Mouse (Mus musculus) c-Kit-positive CD71-negative TER-119-negative erythroid progenitor cells, embryonic 14.5 days (primary cell): ENCODE measurements around the gene Egfem1.

ENCODE experiments used
- DNase-seq: peaks from one replicate; pipeline ENCODE4 v3.0.0-alpha.2; 2013; ENCODE audit warnings: low read depth

Gene Egfem1

DNA sequence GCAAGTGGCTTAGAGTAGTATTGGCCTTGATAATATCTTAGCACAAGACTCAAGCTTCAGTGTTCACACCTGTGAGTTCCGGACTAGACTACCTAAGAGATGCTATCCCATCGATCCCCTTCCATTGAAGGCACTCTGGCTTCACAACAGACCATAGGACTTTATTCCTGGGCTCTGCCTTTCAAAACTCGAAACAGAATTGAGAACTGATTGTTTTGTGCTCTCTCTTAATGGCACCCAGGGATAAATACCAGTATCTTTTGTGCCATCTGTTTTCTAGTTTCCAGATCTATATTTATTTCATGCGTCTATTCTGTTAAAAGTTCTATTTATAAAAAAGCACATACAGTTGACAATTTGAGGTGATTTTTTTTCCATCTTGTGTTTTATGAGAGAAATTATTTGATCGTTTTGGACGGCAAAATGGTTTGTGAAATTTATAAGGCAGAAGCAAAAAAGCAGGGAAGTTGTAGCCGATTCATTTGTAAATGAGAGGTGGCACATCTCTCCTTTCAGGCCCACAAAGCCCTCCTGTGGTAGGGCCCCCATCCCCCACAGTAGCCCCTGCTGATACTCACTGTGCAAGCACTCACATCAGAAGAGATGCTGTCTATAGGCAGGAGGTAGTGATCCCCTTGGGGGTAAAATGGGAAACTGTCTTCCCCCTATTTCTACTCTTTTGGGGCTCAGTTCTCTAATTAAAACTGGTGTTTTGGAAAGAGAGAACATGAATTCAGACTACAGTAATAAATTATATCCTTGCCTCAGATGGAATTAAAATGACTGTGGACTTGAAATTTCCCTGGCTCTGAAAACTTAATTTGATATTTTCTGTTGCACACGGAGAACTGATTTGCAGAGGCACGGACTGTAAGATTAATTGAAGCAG is 53.6 kb downstream of the Egfem1 start:
- DNase-seq, result no peak

DNA sequence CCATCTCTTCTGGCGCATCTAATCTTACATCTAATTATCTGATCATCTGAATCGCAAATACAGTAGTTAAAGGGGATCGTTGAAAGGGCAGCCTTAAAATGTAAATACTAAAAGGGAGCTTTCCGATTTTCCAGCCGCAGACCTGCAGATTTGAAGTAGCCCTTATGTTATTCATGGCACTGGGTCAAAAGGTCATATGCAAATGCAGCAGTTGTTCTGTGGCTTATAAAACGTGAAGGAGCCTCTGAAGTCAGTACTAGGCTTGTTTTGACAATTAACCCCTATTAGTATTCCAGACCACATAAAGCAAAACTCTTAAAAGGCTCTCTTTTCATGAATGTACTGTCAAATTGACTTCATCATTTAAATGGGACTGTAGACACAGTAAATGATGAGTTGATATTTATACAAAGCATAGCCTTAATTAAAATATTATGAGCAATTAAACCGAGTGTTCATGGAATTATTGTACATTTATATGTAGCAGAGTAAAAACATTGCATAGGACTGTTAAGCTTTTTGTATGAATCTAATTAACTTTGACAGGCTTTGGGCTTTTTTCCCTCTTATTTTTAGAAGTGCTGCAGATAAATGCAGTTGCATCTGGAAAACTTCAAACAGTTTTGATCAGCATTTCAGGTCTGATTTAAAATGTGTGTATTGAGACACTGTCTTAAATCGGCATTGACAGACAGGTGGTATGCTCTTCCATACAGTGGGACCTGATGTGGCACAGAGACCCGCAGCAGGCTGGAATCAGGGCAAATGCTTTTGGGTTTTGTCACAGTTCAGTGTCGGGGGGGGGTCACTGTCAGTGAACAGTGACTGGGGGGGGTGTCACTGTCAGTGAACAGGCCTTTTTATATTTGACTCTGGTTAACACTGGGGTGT is 54.5 kb downstream of the Egfem1 start:
- DNase-seq, result no peak

DNA sequence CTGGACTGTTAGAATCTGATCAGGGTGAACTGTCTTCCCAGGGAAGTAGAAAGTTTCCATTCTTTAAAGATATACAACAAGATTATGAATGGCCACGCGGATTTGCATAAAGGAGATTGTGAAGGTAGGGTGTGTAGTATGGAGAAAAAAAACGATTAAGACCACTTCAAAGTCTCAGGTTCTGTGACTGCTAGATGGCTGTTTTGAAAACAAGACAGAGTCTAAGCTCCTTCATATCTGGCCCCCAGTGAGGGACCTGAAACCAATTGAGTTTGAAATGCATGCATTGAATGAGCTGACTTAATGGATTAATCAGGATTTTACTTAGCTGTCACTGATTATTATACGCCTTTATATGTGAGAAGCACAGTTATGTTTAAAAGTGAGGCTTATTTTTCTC is 86.6 kb downstream of the Egfem1 start:
- no peak for DNase-seq

DNA sequence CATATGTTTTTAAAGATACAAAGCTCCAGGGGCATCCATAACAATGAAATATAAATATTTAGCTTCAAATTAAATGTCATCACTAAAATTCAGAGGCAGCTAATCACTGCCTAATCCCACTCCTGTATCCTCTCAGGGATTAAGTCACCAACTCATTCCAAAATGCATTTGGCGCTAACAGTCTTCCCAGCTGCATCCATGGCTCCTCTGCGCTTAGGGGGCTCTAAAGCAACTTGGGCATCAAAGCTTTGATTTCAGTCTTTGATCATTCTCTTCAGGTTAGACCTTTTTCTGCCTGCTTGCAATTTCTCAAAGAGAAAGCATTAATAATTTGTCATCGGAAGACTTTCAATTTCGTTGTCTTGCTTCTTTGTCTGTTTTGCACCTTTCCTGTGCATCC is 87.2 kb downstream of the Egfem1 start:
- DNase-seq, result no peak

DNA sequence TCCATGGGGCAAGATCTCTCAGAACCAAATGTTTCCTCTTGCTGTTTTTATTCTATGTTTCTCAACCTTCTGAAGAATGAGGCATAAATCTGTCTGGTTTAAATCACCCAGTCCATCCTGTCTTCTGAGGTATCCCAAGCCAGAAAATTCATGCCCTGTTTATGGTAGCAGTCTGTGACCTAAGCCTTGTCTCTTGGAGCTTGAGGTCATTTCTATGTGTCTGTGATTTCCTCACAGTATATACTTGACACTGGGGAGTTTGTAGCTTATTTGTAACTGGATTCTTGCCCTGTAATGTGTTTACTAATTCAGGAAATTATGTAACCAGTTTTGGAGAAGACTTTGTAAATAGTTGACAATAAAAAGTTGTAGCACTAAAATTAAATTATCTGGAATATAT is 95.2 kb downstream of the Egfem1 start:
- DNase-seq, result no peak

DNA sequence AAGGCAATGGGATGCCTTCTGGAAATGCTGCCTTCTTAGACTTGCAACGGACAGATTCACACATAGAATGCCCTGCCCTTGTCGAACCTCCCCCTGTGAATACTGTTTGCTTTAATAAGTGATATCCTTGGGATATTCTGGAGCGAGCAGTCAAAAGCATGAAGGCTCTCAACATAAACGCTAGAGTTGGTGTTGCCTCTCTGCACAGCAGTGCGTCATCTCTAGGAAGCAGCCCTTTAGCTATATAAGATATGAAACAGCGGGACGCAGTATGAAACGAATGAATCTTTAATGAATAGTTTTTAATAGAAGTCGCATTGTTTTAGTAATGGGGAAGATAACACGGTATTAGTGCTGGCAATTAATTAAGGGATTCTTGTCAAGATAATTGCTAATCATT is 101.2 kb downstream of the Egfem1 start:
- DNase-seq, result no peak

DNA sequence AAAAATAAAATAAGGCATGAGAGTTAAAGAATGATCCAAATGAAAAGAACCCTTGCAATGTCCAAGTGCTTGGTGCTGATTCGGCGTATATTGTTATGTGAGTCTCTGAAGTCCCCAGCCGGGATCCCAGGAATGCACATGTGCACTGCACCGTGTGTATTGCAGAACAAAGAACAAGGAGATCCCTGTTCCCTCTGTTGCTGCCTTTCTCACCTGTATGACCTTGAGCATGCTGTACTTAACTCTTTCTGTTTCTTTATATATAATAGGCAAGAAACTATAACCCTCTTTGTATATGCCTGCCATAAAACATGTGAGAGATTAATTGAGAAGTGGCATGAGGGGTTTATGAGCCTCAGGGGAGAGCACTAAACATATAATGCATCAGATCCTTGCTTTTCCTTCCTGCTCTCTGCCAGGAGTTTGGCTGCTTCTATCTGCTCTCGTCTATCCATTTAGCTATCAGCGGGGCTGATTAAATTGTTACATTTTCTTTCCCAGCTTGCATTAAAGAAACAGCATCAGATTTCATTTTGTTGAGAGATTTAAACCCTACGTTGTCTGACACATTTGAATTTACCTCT is 101.9 kb downstream of the Egfem1 start:
- DNase-seq, result no peak

DNA sequence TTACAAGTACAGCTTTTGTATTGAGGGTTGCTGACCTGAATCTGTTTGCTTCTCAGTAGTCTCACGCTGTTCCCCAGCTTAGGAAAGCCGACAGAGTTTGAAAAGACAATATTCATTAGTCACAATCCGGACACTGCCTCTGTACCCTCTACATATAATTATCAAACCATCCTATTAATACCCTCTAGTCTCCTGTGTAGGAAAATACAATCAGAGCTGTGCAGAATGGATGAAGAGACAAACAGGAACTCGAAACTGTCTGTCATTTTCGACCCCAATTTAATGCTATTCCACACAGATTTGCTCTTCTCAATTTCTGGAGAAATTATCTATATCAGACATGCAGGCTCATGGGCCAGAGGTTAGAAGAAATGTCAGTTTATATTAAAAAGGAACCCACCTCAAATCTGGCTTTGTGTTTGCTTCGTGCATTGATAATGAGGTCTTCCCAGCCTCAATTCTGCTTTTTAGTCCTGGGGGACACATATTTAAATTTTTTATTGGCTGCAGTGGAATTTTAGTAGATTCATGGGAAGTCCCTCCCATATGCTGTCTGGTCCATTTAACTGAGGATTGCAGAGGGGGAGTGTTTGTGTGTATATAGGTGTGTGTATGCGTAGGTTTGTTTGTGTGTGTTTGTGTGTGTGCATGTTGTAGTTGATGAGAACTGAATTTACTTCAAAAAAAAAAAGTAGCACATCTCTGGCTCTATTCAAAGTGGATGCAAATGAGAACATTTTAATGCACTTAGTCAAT is 102.8 kb downstream of the Egfem1 start:
- DNase-seq, result no peak

DNA sequence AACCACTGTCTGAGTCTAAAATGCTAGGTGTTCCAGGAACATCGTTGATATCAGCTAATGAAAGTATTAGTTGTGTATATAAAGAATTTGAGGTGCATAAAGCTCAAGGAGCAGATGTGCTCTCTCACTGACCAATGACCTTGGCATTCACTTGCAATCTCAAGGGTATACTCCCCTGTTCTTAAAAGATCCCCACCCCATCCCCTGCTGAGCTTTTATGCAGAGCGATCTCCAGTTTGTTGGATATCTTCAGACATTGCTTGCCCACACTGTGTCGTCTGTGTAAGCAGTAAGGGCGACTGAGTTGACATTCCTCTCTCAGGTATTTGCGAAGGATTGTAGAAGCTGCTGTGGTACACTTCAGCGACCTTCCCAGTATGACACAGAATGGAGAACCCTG is 108.4 kb downstream of the Egfem1 start:
- no peak for DNase-seq

DNA sequence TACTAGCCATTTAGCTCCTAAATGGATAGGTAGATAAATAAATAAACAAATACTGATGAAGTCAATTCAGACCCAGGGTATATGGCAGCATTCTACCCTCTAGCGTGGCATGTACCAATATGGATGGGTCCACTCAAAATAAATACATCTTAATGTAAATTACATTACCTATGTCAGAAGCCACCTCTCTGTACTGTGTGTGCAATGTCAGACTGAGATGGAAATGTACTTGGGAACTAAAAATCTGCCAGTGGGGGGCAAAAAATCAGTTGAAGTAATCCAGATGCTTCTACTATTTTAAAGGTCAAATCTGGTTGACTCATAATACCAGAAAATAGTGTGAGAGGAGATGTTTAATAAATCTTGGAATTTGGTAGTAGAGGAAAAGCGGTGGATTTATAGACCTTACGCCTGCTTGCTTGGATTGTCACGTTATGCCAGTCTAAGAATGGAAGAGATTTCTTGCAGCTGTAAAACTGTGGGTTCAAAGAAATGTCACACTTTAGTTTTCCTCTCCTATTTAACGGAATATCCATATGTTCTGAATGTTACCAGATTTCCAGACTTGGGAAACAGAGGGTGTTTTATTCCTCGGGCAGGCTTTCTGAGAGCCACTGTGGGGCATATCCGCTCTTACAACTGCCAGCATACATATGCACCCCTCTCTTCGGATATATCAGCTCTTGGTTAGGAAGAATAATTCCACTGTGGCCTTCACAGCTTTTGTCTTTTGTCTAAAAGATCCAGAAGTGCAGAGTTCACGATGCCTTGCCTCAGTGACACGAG is 116.1 kb downstream of the Egfem1 start:
- DNase-seq, result no peak

DNA sequence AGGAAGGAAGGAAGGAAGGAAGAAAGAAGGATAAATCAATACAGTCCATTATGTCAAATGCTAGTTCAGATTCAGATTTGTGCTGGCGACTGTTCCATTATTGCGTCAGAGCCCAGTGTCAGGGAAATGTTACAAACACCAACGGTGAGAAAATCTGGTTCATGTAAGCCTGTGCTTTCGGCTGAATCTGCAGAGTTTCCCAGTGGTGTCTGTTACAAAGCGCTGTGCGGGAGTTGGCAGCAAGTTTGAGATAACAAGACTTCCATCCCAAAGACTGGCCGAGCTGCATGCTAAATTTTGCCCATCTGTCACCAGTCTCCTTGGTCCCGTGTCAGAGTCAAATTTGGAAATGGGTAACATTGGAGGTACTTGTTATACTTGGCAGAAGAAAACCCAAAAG is 118.8 kb downstream of the Egfem1 start:
- DNase-seq, result no peak

DNA sequence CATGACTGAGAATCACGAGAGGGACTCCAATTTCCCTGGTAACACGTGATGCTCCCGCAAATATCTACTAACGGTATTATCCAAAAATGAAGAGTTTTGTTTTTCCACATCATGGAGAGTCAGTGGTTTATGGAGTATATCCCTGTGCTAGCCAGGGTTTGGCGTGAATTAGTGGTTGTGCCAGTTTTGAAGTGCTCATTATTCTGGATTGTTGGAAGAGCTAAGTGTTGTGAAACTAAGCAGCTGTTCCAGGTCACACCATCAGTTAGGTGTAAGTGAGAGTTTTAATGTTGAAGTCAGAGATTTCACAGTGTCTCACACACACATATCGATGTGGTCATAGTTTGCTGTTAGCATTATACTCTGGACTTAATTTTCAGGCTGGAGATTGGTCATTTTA is 120.7 kb downstream of the Egfem1 start:
- no peak for DNase-seq

DNA sequence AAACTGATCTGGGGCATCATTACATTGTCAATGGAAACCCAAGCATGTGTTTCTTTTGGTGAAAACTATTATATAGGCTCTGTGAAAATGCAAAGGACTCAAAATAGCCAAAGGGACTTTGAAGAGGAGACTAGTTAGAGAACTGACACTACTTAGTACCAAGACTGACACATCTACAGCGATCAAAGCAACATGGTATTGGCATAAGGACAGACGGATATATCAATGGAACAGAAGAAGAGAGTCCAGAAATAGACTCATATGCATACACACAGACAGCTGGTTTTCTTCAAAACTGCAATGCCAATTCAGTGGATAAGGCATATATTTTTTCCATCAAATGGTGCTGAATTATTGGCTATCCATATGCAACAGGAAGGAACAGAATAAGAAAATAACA is 140.6 kb downstream of the Egfem1 start:
- no peak for DNase-seq

DNA sequence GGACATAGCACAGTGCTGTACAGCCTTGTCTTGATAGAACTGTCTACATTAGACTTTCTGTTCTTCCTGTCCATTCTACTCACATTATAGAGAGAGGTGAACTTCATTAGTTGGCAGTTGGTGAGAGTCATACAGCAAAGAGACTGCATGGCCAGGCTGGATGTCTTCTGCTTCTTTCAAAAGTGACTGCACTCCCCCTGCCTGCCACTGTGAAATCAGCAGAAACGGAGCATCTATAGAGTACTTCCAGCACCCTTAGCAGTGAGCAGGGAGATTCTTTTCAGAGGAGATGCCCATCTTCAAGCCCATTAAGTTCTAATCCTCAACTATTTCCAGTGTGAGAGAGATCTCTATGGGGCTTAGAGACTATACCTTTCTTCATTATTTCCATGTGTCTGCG is 147.9 kb downstream of the Egfem1 start:
- no peak for DNase-seq

DNA sequence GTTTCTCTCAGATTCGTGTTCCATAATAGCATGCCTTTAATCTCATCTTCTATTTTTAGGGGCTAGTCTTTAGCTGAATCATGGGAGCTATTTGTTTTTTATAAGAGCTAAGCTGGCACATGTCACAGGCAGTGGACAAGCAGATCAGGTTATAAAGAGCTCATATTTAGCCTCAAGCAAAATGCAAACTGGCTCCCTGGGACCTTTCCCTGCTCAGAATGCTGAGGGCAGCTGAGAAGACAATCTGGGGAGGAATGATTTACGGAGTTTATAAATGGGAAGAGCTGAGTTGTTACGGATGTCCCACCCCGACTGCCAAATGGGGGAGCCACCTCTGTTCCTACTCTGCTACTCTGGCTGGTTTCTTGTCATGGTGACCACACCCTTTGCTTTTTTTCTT is 153.7 kb downstream of the Egfem1 start:
- no peak for DNase-seq

DNA sequence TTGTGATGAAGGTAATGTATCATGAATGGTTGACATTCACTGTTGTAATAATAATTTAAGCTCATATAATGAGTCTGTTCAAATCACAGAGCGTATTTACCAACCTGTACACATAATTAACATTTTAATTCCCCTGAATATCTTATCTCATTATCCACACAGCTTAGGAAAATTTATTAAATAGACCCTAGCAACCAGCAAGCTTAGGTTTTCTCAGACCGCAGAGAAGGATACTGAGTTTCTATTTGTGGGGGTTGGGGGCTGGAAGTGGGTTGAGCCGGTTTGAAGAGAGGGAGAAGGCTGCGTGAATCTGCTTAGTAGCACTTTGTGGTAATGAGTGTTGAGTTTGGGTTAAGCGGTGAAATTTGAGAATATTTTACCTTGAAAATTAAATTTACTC is 154.7 kb downstream of the Egfem1 start:
- DNase-seq, result no peak

DNA sequence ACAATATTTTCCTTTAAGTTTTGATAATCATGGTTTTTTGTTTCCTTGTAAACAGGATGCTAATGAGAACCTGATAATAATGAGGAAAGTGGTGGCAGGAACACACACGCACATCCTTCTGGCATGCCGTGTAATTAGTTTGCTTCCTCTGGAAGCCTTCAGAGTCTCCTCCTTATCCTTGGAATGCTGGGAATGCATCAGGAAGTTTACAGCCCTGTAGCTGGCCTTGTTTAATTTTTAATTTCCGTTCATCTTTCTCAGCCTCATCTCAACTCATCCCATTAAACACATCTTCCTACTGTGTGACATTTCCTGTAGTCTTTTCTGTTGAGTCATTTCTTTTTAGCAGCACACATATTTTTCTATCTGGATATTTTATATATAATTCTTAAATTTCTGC is 161.8 kb downstream of the Egfem1 start:
- DNase-seq, result no peak

DNA sequence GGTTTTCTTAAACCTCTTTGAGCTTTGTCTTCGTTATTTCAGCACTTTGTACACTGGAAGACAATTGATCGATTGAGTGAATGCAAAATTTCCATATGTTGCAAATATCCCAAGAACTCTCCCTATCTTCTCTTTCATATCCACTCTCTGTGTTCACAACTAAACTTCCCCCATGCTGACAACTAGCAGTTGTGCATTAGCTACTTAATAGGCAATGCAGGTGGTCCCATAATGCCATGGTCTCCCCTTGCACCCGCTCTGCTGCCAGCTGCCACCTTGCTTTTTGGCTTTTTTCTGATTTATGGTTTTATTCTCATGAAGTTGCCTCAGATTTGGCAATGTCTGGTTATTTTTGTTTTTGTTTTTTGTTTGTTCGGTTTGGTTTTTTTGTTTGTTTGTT is 209.8 kb downstream of the Egfem1 start:
- DNase-seq, result no peak

DNA sequence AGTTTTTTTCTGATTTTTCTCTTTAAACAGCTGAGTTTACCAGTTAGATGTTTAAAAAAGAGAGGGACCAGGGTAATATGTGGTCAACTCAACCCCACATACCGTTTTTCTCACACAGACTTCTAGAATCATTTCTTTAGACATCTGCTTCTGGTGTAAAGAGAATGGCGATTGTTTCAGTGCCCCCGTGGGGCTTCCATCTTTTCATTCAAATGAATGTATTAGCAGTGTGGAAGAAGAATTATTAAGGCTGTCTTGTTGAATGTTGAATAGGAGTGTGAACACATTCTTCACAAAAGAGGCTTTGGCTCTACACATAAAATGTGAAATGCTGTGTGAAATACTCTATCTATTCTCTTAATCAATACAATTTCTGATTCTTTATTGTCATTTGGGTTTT is 210.4 kb downstream of the Egfem1 start:
- no peak for DNase-seq

DNA sequence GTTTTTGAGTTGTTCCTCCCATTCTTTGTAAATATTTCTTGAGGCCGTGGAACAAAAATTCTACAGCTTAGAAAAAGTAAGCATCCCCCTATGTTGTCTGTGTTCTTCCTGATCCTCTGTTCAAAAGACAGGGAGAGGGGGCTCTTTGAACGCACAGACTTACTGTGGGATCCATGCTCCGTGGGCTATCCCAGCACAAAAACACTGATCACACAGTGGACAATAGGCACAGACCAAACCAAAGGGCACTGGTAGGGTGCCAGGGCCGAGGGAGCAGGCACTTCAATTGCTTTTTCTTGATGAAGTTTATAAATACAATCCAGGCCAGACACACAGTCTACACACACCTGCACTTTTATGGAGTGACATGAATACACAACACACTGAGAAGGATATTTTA is 211.4 kb downstream of the Egfem1 start:
- no peak for DNase-seq

DNA sequence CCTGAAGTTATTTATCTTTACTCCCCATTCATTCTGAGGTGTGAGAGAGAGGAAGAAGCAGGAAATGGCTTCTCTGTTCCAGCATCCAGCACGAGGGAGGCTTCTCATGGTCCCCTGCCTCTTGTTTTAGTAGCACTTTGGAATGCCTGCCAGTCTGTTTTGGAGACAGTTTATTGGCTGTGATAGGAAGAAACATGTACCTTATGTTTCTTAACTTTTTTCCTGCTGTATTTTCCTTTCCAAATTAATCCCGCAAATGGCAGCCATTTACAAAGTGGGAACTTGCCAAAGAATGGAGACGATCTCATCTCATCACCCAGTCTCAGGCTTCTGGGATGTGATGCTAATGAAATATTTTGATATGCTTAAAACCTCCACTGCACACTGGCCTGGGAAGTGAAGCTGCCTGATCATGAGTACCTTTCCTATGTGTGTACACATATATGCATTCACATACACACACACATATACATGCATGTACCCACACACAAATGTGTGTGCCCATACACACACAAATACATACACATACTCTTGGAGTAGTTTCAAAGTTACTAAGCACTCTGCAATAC is 260.5 kb downstream of the Egfem1 start:
- DNase-seq, result no peak
